Mouse (Mus musculus) urinary bladder, adult 2 months (tissue): ENCODE data around the gene Prg2. TPM values are rescaled to one million over a fixed set of nuclear protein-coding genes. Genes with fewer than 3 reads are reported as not detected.

Source experiments
- DNase-seq: peaks from one replicate; pipeline ENCODE4 v3.0.0; 2022; ENCODE audit warnings: low spot score
- polyA plus RNA-seq: library from polyadenylated mRNA; depleted of rRNA; stranded (reverse); fragments of >200 nt; gene quantifications from 2 replicates; pipeline ENCODE4 v1.2.3, GENCODE M21; 2012

The Prg2 gene
- polyA plus RNA-seq, 1 experiment, result 0.33 TPM

GRCm38 (mm10) chr2:84961901-84962300 lies 18.4 kb upstream of the Prg2 start:
- DNase-seq, result no peak

GRCm38 (mm10) chr2:84962906-84963507 lies 17.3 kb upstream of the Prg2 start:
- DNase-seq, result no peak

- no peak for DNase-seq
These were observed 16.0 kb upstream of the Prg2 start for GRCm38 (mm10) chr2:84964111-84964801.

- no peak for DNase-seq
These were observed 12.8 kb upstream of the Prg2 start for GRCm38 (mm10) chr2:84967318-84967991.

GRCm38 (mm10) chr2:84975580-84975979 lies 4.7 kb upstream of the Prg2 start:
- no peak for DNase-seq

- no peak for DNase-seq
These were observed 7.7 kb downstream of the Prg2 start, which contains the start of gene Prg3 for GRCm38 (mm10) chr2:84987930-84988329. Gene Prg3 (plus strand): TSS chr2:84988215.

GRCm38 (mm10) chr2:84996376-84996775 lies 16.1 kb downstream of the Prg2 start:
- DNase-seq, result no peak

GRCm38 (mm10) chr2:84999486-85000181 lies 19.4 kb downstream of the Prg2 start:
- DNase-seq, result no peak

GRCm38 (mm10) chr2:85001497-85001896 lies 21.2 kb downstream of the Prg2 start:
- no peak for DNase-seq

GRCm38 (mm10) chr2:85002575-85002974 lies 22.3 kb downstream of the Prg2 start:
- DNase-seq, result no peak

- no peak for DNase-seq
These were observed 24.1 kb downstream of the Prg2 start for GRCm38 (mm10) chr2:85004341-85004740.

GRCm38 (mm10) chr2:85006600-85006999 lies 26.3 kb downstream of the Prg2 start:
- DNase-seq, result no peak

- no peak for DNase-seq
These were observed 27.5 kb downstream of the Prg2 start for GRCm38 (mm10) chr2:85007729-85008128.

GRCm38 (mm10) chr2:85009212-85009611 lies 29.0 kb downstream of the Prg2 start:
- no peak for DNase-seq

GRCm38 (mm10) chr2:85011906-85012604 lies 31.8 kb downstream of the Prg2 start:
- DNase-seq, result no peak

GRCm38 (mm10) chr2:85012679-85013078 lies 32.4 kb downstream of the Prg2 start:
- no peak for DNase-seq

GRCm38 (mm10) chr2:85013826-85014587 lies 33.7 kb downstream of the Prg2 start:
- no peak for DNase-seq

- DNase-seq, result no peak
These were observed 34.3 kb downstream of the Prg2 start for GRCm38 (mm10) chr2:85014588-85014982.

- DNase-seq, result no peak
These were observed 41.8 kb downstream of the Prg2 start for GRCm38 (mm10) chr2:85022043-85022442.

GRCm38 (mm10) chr2:85026178-85026577 lies 45.9 kb downstream of the Prg2 start:
- DNase-seq, result no peak

GRCm38 (mm10) chr2:85027281-85027680 lies 47.0 kb downstream of the Prg2 start:
- no peak for DNase-seq
